Mouse (Mus musculus): ENCODE measurements at regions not wholly inside any gene's neighbourhood (a gene's known extent, or its start where the extent isn't known, plus 50 kb on each side); places are given as distances from the start of the nearest gene placed in this dataset.

DNA sequence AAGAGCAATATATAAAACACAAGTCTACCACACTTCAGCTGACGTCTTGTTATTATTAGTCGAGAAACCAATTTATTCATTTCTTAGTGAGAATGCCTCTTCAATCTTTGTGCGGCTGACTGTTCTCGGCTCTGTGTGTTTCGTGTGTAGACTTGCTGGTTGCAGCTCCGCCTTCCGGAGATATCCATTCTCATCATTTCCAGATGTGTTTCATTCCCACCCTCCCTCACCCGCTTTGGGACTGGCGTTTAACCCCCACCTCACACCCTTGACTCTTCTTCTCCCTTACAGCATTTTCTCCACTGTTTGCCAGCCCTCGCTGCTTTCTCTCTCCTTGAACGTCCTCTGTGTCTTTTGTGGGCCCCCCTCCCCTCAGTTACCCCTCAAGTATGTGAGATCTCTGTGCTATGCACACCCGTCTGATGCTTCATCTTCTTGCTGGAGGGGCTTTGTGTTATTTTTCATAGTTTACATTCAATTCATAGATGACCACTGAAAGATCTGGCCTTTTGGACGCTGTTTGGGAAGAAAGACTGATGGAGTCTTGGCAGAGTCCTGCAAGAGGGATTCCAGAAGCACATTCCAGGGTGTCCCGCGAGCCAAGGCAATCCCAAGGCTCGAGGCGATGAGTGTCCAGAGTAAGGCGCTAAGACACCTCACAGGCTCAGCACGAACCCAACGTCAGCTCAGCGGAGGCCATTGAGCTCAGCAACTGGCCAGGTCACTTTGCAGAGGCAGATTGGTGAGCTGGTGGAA is 121.9 kb upstream of the Arglu1 start:
- DNase-seq (ENCODE audit: extremely low spot score in 1 of 2, low spot score in 2 of 2) = peak in 1 of 2 experiments; percentile 37
- intact Hi-C loops (cut with DNase I) = no loop called here

DNA sequence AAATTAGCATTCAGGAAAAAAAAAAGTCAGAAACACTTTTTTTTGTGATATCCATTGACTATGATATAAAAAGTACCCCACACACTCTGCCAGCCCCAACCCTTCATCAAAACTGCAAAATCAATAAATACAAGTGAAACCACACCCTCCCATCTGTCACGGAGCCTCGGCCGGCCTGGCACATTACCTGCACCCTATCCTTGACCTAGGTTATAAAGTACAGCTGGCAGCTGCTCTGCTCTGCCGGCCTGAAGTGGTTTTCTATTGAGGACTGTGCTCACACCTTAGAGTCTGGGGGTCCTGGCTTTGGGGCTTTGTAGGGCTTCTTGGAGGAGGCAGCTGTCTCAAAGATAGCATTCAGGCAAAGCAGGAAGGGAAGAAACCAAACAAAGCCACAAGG is 120.6 kb upstream of the Arglu1 start:
- DNase-seq (ENCODE audit: extremely low spot score in 1 of 2, low spot score in 2 of 2) = no peak
- intact Hi-C loops (cut with DNase I) = no loop called here

DNA sequence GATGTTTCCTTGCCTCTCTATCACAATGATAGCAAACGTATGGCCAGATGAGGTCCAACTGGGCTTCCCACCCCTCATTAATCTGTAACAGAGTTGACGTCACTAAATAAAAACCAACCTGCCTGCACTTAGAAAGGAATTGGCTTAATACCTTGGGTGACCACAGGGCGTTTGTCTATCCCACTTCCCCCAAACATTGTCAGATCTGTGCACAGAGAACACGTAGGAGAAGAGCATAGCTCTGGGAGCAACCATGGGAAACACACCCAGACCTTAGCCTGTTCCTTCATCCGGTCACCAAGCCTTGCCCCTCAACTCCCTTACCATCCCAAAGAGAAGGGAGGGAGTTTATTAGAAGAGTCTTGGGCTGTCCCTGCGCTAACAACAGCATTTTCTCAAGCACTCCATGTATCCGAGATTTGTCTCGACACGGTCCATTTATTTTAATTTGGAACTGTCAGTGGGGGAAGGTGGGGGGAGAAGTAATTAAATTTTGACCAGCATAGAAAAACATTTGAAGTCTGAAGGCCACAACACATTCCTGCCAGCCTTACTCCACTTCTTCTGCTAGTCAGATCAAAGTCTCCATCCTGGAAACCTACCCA is 119.6 kb upstream of the Arglu1 start:
- DNase-seq (ENCODE audit: extremely low spot score in 1 of 2, low spot score in 2 of 2) = no peak
- intact Hi-C loops (cut with DNase I) = no loop called here

DNA sequence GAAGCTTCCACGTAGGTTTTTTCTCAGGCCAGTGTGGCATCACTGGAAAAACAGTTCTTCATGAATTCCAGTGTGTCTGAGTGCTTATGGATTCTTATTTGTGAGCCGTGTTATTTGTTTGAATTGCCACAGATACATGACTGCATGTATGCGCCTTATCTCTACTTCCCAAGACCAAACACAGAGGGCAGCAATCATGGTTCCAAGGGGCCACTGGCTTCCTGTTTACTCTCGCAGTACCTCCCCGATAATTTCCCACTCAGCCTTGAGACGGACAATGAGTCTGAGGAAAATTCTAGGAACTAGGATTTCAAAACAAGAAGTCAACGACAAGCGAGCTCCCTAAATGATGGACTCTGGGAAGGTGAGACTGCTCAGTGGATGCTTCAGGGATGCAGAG is 119.0 kb upstream of the Arglu1 start:
- DNase-seq (ENCODE audit: extremely low spot score in 1 of 2, low spot score in 2 of 2) = no peak
- intact Hi-C loops (cut with DNase I) = no loop called here

DNA sequence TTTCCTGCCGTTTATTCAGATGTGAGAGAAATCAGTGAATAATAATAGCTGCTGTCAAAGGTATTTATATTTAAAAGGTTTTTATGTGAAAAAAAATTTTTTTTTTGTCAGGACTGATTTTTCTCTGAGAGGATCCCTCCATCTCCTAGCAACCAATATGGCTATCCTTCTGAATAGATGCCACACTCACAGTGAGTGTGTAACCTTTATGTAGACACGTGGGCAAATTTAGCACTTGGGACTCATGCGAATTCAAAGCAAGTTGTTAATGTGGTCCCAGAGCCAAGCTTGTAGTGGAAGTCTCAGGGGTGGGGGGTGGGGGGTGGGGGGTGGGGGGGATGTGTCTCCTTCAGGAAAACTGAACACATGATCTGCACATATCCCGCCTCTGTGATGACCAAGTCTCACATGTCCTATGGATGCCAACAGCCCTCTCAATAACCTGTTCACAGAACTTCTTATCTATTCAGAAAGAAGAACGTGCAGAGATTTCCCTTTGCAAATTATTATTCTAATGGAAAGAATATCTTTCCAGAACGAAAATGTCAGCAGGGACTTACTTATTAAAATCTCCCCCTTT is 112.5 kb upstream of the Arglu1 start:
- intact Hi-C loops (cut with DNase I) = no loop called here
- peak in 1 of 2 experiments; percentile 30 for DNase-seq (ENCODE audit: extremely low spot score in 1 of 2, low spot score in 2 of 2)

DNA sequence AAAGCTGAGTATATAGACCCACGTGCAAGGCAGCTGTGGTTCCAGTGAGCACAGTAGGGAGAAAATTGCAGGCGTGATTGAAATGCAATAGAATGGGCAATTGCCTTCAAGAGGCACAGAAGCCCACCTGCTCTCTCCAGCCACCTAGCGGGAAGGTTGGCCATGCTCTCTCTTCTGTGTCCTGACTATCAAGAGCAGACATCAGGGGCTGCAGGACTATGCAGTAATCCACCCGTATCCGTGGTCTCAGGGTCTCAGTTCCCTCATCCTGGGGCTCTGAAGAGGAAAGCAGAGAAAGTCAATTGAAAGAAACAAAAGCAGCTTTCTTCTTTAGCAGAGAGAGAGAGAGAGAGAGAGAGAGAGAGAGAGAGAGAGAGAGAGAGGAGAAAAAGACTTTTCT is 112.0 kb upstream of the Arglu1 start:
- no peak for DNase-seq (ENCODE audit: extremely low spot score in 1 of 2, low spot score in 2 of 2)
- intact Hi-C loops (cut with DNase I) = no loop called here

DNA sequence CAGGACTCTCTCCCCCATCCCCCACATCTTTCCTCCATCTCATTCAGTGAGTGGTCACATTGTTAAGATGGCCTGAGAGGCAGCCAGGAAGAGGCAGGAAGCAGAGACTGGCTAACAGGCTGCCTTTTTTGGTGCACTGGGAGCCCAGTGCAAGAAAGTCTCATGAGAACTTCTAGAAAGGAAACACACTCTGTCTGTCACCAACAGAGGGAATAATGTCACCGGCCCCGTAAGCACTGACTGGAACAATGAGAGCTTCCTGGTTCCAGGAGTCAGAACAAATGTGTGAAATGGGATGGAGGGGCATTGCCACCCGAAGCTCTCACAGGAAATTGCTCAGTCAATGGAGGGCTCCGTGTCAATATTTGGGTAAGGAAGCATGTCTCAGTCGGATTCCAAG is 111.3 kb upstream of the Arglu1 start:
- intact Hi-C loops (cut with DNase I) = no loop called here
- no peak for DNase-seq (ENCODE audit: extremely low spot score in 1 of 2, low spot score in 2 of 2)

DNA sequence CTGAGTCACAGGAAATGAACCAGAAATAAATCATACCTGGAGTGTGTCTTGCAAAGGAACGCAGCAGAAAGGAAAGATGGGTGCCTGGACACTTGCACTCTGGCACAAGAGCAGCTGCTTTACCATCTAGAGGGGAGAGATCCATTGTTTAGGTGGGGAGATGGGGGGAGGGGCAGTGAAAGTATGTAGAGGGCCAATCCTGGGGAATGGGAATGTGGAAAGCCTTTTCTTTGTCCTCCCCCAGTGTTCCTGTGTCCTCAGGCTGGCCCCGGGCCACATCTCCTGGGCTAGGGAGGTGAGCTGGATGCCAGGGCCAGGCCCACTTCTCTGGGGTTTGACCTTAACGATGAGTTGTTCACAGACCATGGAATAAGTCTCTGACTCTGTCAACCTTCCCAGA is 107.2 kb upstream of the Arglu1 start:
- intact Hi-C loops (cut with DNase I) = no loop called here

DNA sequence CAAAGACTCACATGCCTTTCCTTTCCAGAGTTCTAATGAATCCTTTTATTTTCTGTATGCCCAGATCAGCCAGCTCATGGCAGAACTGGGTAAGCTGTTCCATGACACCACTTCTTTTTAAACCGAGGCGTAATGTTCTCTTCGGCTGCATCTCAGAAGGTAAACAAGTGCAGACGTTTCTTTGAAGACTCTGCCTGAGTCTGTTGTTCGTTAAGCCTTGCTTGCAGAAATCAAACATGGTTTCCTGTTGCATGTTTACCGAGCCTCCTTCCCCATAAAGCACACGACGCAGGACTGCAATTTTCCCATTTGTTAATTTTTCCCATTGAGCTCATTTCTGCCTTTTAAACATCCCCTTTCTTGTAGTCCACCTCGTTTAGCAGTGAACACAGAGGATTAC is 106.6 kb upstream of the Arglu1 start:
- DNase-seq (ENCODE audit: extremely low spot score in 1 of 2, low spot score in 2 of 2) = no peak
- intact Hi-C loops (cut with DNase I) = no loop called here

More for the DNA sequence above, 107.2 kb upstream of the Arglu1 start:
- DNase-seq (ENCODE audit: extremely low spot score in 1 of 2, low spot score in 2 of 2) = no peak

DNA sequence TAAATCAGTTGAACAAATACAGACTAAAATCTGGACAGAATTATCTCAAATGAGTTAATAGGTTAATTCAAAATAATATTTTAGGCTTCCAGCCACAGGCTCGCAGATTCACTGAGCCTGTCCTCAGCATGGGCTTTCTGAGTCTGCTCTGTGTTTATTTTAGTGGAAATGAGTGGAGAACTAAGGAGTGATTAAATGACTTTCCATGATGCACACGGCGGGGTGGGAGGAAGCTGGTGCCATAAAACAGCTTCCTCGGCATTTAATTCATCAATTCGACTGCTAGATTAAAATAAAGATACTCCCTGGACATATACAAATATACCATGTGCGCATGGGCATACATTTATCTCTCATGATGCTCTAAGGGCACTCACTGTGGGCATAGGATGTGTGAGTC is 104.4 kb upstream of the Arglu1 start:
- no peak for DNase-seq (ENCODE audit: extremely low spot score in 1 of 2, low spot score in 2 of 2)
- intact Hi-C loops (cut with DNase I) = no loop called here

DNA sequence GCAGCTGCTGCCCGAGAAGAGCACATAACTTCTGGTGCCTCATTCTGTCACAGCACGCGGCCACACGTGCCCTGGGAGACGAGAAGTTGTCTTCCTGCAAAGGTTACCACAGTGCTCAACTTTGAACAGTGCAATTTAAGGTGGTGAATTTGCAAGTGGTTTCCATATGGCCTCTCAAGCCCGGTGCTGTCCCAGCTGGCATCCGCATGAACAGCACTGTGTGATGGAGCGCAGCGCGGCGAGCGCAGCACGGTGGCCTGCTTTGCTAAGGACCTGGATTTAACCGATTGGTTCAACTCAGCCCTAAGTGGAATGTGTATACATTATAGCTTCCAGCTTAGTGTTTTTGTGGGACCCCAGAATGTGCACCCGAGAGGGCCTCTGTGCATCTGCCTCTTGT is 89.6 kb upstream of the Arglu1 start:
- intact Hi-C loops (cut with DNase I) = no loop called here

DNA sequence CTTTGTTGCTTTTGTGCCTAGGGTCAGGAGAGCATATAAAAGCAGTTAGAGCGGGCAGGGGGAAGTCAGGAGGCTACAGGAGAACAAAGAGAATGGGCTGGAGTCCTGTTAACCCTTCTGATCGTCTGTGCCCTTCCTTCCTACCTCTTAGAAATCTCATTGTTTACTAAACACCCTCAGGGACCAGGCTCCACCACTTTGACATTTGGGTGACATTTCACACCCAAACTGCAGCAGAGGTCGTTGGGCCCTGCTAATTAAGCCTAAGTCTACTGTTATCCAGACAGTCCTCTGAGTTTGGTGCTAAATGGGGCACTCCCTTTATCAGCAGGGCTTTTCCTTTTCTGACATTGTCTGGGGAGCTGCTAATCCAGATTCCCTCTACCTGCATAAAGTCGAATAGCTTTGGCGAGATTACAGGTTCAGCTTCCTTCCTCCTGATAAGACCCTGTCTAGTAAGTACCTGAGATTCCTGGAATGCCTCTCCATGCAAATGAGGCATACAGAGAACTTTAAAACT is 84.2 kb upstream of the Arglu1 start:
- no peak for DNase-seq (ENCODE audit: extremely low spot score in 1 of 2, low spot score in 2 of 2)
- intact Hi-C loops (cut with DNase I) = no loop called here

More for the DNA sequence above, 89.6 kb upstream of the Arglu1 start:
- no peak for DNase-seq (ENCODE audit: extremely low spot score in 1 of 2, low spot score in 2 of 2)

DNA sequence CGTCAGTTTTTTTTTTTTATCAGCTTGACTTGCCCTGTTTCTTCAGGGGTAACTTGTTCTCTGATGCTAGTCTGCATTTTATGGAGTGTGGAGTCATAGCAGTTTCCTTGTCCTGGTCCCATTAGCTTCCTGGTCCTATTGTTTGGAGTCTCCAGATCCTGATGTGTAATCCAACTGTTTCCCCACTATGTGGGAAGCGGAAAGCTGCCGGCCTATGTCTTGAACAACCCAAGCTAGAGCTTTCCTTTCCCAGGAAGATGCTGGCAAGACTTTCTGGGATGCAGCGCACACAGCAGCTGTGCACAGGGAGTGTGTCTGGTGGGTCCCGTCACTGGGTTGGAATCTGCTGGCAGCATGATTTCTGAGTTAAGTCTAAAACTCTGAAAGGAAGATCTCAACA is 82.1 kb upstream of the Arglu1 start:
- no peak for DNase-seq (ENCODE audit: extremely low spot score in 1 of 2, low spot score in 2 of 2)
- intact Hi-C loops (cut with DNase I) = no loop called here

DNA sequence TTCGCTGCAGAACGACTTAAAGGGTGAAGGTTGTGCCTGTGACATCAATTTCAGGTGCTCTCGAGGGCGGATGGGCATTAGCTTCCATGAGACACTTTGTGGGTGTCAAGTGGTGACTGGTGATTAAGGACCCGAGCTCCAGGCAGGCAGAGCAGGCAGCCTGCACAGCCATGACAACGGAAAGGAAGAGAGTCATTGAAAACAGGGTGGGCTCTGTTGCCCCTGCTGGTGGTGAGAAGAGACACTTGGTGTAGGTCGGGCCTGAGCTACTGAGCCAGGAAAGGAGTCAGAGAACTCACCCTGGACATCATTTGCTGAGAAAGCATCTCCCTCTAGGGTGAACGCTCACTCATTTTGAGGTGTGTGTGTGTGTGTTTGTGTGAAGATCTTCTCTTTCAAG is 80.1 kb upstream of the Arglu1 start:
- DNase-seq (ENCODE audit: extremely low spot score in 1 of 2, low spot score in 2 of 2) = peak in 1 of 2 experiments; percentile 41
- intact Hi-C loops (cut with DNase I) = no loop called here

DNA sequence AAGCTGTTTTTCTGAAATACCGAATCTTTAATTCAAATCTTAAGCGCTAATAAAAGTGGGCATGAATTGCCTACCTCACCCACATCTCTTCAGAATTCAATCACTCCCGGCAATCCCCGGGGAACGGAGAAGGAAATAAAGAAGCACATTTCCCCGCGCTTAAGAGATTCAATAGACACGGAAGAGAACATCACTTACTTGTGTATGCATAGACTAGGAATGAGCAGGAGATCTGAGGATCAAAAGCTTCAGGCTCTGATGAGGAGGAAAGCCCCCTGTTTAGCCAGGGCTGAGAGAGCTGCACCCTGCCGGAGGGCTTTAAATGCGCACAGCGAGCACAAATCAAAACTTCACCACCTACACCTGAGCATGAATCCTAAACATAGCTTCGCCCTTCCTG is 72.0 kb upstream of the Arglu1 start:
- DNase-seq (ENCODE audit: extremely low spot score in 1 of 2, low spot score in 2 of 2) = no peak
- intact Hi-C loops (cut with DNase I) = no loop called here

DNA sequence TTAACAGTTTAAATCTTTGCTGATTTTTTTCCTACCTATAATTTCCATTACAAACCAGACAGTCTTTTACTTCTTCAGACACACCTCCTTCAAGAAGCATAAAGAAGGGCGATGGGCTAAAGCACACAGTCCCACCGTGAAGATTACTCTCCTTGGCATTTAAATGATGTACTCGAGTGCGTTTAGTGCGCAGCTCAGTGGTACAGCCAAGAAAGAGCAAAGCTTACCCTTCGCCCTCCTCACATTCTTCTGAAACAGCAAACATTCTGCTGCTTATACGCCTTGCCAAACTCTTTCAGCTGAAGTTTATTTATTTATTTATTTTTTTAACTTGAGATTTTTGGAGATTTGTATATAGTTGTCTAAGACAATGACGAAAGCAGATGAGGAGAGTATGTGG is 68.0 kb upstream of the Arglu1 start:
- DNase-seq (ENCODE audit: extremely low spot score in 1 of 2, low spot score in 2 of 2) = no peak
- intact Hi-C loops (cut with DNase I) = no loop called here

DNA sequence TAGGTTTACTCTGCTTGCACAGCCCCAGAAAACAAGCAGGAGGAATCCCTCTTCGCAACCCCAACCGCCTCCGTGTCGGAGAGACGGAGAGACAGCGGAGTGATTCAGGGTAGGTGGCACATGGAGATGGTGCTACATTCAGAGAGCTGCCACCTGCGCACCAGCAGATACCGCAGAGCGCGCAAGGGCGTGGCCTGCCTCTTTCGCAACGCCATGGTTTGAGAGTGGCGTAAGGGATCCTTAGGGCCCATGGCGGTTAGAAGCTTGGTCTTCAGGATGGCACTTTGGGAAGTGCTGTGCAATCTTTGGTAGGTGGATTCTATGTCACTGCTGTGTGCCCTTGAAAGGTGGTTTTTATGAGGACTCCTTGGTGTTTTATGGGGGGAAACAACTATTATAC is 60.9 kb upstream of the Arglu1 start:
- intact Hi-C loops (cut with DNase I) = no loop called here
- DNase-seq (ENCODE audit: extremely low spot score in 1 of 2, low spot score in 2 of 2) = no peak

DNA sequence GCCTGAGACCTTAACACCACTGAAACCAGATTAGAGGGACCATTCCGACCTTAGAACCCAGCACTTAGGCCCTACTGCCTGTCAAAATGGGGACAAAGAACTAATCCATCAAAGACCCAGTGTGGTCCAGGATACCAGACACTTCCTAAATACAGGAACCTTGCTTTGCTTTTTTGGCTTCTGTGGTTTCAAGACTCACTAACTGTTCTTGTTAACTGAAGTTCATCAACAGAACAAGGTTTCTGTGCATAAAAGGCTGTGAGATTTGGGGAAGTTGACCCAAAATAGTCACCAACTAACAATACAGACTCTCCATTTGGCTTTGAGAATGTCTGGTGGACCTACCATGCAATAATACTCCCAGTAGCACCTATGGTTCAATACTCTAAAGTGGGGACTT is 56.4 kb upstream of the Arglu1 start:
- DNase-seq (ENCODE audit: extremely low spot score in 1 of 2, low spot score in 2 of 2) = no peak
- intact Hi-C loops (cut with DNase I) = no loop called here

DNA sequence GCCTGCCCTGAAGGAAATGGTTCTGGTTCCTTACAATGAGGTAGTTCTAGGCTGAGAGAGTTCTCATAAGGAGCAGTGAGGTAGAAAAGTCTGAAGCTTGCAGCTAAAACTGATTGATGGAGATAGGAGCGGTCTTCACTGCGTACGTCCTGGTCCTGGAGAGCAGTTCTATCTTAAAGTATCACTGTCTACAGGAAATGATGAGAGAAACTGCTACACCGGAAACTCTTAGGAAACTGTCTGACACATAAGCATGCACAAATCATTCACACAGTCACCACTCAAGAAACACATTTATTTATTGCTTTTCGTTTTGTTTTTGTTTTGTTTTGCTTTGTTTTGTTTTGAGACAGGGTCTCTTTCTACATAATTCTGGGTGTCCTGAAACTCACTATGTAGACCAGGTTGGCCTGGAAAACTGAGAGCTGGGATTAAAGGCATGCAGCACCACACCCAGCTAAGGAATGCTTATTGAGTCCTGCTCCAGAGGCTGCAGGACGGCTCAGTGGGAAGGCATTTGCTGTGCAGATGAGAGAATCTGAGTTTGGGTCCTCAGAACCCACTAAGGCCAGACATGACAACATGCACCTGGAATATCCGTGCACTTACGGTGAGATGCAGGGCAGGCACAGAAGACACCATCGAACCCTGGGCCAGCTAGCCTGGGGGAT is 55.4 kb upstream of the Arglu1 start:
- intact Hi-C loops (cut with DNase I) = no loop called here
- no peak for DNase-seq (ENCODE audit: extremely low spot score in 1 of 2, low spot score in 2 of 2)

Measured in left cerebral cortex, postnatal 10 days (tissue).